Mouse (Mus musculus): ENCODE data around the gene Ddx21. TPM values are rescaled to one million over a fixed set of nuclear protein-coding genes. Genes with fewer than 3 reads are reported as not detected.

Ddx21 gene
- polyA plus RNA-seq, 1 experiment from 2014 or later = 26.4 TPM

GRCm38 (mm10) chr10:62553611-62554091, 48.4 kb downstream of the Ddx21 start:
- H3K9me3 ChIP-seq = no peaks in the 10 kb centered on the region
- no peak overlapping the region for H3K27ac ChIP-seq
- H3K4me3 ChIP-seq = no peak overlapping the region
- H3K27me3 ChIP-seq (ENCODE audit: insufficient read depth, poor library complexity, severe bottlenecking) = no peaks in the 10 kb centered on the region
- H3K4me1 ChIP-seq = no peaks in the 10 kb centered on the region
- H3K36me3 ChIP-seq = peaks cover 22% of the 10 kb centered on the region
- 61% methylated on average over 12 of the region's 12 CpGs for WGBS
- DNase-seq (ENCODE audit: low spot score) = no peak

DNA sequence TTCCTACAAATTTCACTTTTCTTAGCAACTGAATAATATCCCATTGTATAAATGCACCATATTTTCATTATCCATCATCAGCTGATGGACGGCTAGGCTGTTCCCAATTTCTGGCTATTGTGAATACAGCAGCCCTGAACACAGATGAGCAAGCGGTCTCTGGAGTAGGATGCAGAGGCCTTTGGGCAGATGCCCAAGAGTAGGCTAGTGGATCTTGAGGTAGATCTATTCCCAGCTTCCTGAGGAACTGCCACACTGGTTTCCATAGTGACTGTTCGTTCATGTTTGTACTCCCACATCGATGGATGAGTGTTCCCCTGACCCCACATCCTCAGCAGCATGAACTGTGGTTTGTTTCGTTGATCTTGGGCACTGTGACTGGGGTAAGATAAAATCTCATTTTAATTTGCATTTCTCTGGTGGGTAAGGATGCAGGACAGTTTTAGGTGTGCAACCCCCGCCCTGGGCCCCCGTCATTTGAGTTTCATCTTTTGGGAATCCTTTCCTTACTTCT, 51.2 kb downstream of the Ddx21 start:
- Histone ChIP-seq H3K9me3 (no peaks in the 10 kb centered on the region), H3K4me1 (no peaks in the 10 kb centered on the region), H3K36me3 (0 out of 2 replicates have a peak, but pooled peaks cover 4% of the 10 kb centered on the region), H3K4me3 (no peak overlapping the region), H3K27ac (no peak overlapping the region), H3K27me3 (ENCODE audit: insufficient read depth, poor library complexity, severe bottlenecking) (no peaks in the 10 kb centered on the region)
- DNase-seq (ENCODE audit: low spot score) = no peak
- 81% methylated on average over 7 of the region's 7 CpGs for WGBS

- H3K9me3 ChIP-seq = no peaks in the 10 kb centered on the region
- H3K27ac ChIP-seq = no peak overlapping the region
- H3K27me3 ChIP-seq (ENCODE audit: insufficient read depth, poor library complexity, severe bottlenecking) = no peaks in the 10 kb centered on the region
- H3K4me1 ChIP-seq = no peaks in the 10 kb centered on the region; the same call in 1 of the 2 replicates
- no peak overlapping the region for H3K4me3 ChIP-seq
- peak; percentile 81 for DNase-seq (ENCODE audit: low spot score)
- 25% methylated on average over 15 of the region's 16 CpGs for WGBS
- 0 out of 2 replicates have a peak, but pooled peaks cover 4% of the 10 kb centered on the region for H3K36me3 ChIP-seq
Observed at GRCm38 (mm10) chr10:62549523-62550166, 52.4 kb downstream of the Ddx21 start.

- Histone ChIP-seq H3K27me3 (ENCODE audit: insufficient read depth, poor library complexity, severe bottlenecking) (no peaks in the 10 kb centered on the region), H3K9me3 (no peaks in the 10 kb centered on the region), H3K27ac (no peak overlapping the region), H3K4me1 (peaks cover 13% of the 10 kb centered on the region), H3K36me3 (no peaks in the 10 kb centered on the region), H3K4me3 (no peak overlapping the region)
- no peak for DNase-seq (ENCODE audit: low spot score)
- 80% methylated on average over 10 of the region's 10 CpGs for WGBS
Observed at GRCm38 (mm10) chr10:62546441-62546840, 55.6 kb downstream of the Ddx21 start.

- Histone ChIP-seq H3K36me3 (no peaks in the 10 kb centered on the region), H3K4me3 (no peak overlapping the region), H3K9me3 (no peaks in the 10 kb centered on the region), H3K27ac (no peak overlapping the region), H3K27me3 (ENCODE audit: insufficient read depth, poor library complexity, severe bottlenecking) (no peaks in the 10 kb centered on the region), H3K4me1 (peaks cover 13% of the 10 kb centered on the region)
- no peak for DNase-seq (ENCODE audit: low spot score)
Observed at GRCm38 (mm10) chr10:62545759-62546158, 56.3 kb downstream of the Ddx21 start.

DNA sequence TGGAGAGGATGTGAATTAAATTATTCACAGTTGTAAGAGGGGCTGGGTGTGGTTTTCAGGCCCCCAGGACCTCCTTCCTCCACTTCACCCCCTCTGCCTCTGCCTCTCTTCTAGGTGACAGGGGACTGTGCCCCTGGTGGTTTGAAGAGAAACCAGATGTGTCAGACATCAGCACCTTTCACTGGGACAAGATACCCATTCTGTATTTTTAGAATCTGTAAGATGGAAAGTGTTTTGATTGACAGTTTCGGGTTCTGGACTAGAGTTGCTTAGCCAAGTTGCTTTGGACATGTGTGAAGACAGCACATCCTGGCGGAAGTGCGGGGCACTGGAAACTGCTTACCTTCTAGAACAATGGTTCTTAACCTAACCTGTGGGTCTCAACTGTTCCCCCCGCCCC, 57.8 kb downstream of the Ddx21 start:
- peaks cover 13% of the 10 kb centered on the region for H3K4me1 ChIP-seq
- no peak overlapping the region for H3K27ac ChIP-seq
- WGBS = 81% methylated on average over 4 of the region's 4 CpGs
- 0 out of 2 replicates have a peak, but pooled peaks cover 4% of the 10 kb centered on the region for H3K27me3 ChIP-seq (ENCODE audit: insufficient read depth, poor library complexity, severe bottlenecking)
- H3K36me3 ChIP-seq = no peaks in the 10 kb centered on the region
- no peak for DNase-seq (ENCODE audit: low spot score)
- no peak overlapping the region for H3K4me3 ChIP-seq
- H3K9me3 ChIP-seq = no peaks in the 10 kb centered on the region

DNA sequence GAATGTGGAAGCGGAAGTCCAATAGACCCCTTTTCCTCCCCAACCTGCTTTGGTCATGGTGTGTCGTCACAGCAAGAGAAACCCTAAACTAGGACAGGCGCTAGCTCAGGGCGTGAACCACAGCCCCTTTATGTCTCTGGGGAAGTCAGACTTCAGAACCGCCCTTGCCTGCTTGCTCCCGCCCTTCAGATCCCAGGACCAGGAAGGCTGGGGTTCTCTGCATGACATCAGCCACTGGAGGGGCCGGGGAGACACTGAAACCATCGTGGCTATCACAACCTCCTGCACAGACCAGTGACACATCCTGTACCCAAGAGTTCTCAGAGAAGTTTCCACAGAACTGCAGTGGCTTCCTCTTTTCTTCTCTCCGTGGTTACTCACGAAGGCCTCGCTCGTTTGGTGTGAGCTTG, 58.7 kb downstream of the Ddx21 start:
- peaks cover 13% of the 10 kb centered on the region for H3K4me1 ChIP-seq
- WGBS = 64% methylated on average over 12 of the region's 12 CpGs
- H3K4me3 ChIP-seq = no peak overlapping the region
- 0 out of 2 replicates have a peak, but pooled peaks cover 4% of the 10 kb centered on the region for H3K27me3 ChIP-seq (ENCODE audit: insufficient read depth, poor library complexity, severe bottlenecking)
- H3K36me3 ChIP-seq = no peaks in the 10 kb centered on the region
- DNase-seq (ENCODE audit: low spot score) = no peak
- H3K27ac ChIP-seq = no peak overlapping the region
- H3K9me3 ChIP-seq = no peaks in the 10 kb centered on the region

DNA sequence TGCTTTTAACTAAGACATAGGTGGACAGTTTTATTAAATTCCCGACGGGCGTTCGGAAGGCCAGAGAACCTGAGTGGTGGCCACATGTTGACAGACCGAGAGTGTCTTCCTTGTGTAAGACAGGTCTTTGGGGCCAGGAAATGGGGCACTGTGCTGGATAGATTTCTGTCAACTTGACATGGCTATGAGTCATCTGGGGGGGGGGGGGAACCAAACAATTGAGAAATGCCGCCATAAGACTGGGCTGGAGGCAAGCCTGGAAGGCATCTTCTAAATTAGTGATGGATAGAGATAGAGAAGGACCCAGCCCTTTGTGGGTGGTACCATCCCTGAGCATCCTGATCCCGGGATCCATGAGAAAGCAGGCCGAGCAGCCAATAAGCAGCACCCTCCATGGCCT, 59.2 kb downstream of the Ddx21 start:
- no peak overlapping the region for H3K27ac ChIP-seq
- H3K4me3 ChIP-seq = no peak overlapping the region
- H3K9me3 ChIP-seq = no peaks in the 10 kb centered on the region
- whole genome bisulfite sequencing = 87% methylated on average over 8 of the region's 8 CpGs
- H3K4me1 ChIP-seq = peaks cover 13% of the 10 kb centered on the region
- no peak for DNase-seq (ENCODE audit: low spot score)
- 0 out of 2 replicates have a peak, but pooled peaks cover 4% of the 10 kb centered on the region for H3K27me3 ChIP-seq (ENCODE audit: insufficient read depth, poor library complexity, severe bottlenecking)
- no peaks in the 10 kb centered on the region for H3K36me3 ChIP-seq

- no peak overlapping the region for H3K27ac ChIP-seq
- 97% methylated on average over 11 of the region's 12 CpGs for WGBS
- peaks cover 13% of the 10 kb centered on the region for H3K4me1 ChIP-seq
- H3K9me3 ChIP-seq = no peaks in the 10 kb centered on the region
- H3K36me3 ChIP-seq = no peaks in the 10 kb centered on the region
- no peak for DNase-seq (ENCODE audit: low spot score)
- no peak overlapping the region for H3K4me3 ChIP-seq
- H3K27me3 ChIP-seq (ENCODE audit: insufficient read depth, poor library complexity, severe bottlenecking) = 0 out of 2 replicates have a peak, but pooled peaks cover 4% of the 10 kb centered on the region
Observed at GRCm38 (mm10) chr10:62542507-62542906, 59.6 kb downstream of the Ddx21 start.

DNA sequence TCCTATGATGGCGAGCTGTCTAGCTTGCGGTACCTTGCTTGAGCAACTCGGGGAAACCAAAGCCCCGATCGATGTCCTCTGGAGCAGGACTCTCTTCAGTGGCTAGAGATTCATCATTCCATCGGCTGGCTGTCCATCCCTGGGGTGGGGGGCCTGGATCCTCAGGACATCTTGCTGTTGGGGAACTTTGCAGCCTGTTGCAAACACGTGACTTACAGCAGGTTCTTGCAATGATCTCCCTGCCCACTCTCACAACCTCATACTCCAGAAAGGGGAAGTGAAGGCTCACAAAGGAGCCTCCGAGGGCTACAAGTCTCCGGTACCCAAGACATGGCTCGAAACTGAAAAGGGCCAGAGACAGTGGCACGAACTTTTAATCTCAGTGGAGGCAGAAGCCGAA, 60.6 kb downstream of the Ddx21 start:
- peaks cover 4% of the 10 kb centered on the region; the same call in 1 of the 2 replicates for H3K27me3 ChIP-seq (ENCODE audit: insufficient read depth, poor library complexity, severe bottlenecking)
- DNase-seq (ENCODE audit: low spot score) = no peak
- no peaks in the 10 kb centered on the region for H3K9me3 ChIP-seq
- no peak overlapping the region for H3K4me3 ChIP-seq
- H3K4me1 ChIP-seq = peaks cover 13% of the 10 kb centered on the region
- WGBS = 90% methylated on average over 12 of the region's 12 CpGs
- H3K27ac ChIP-seq = no peak overlapping the region
- H3K36me3 ChIP-seq = no peaks in the 10 kb centered on the region

DNA sequence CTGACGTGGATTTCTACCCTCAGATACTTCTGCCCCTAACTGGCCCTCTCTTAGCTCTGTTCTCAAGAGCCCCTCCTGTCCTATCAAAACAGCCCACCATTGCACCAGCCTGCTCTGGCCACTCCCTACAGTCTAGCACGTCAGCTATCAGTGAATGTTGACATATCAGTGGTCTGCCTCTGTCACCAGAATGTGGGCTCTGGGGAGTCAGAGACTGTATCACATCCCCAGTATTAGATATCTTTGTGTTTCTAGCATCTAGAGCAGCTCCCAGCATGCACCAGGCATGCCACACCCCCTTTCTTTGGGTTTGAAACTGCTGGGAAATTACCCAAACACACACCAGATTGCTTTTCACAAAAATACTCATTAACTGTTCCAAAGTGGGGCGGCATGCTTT, 61.3 kb downstream of the Ddx21 start:
- no peak for DNase-seq (ENCODE audit: low spot score)
- Histone ChIP-seq H3K4me3 (no peak overlapping the region), H3K9me3 (no peaks in the 10 kb centered on the region), H3K27me3 (ENCODE audit: insufficient read depth, poor library complexity, severe bottlenecking) (peaks cover 4% of the 10 kb centered on the region; the same call in 1 of the 2 replicates), H3K36me3 (no peaks in the 10 kb centered on the region), H3K4me1 (peaks cover 13% of the 10 kb centered on the region), H3K27ac (no peak overlapping the region)
- 38% methylated on average over 3 of the region's 3 CpGs for WGBS

GRCm38 (mm10) chr10:62534509-62534908, 67.6 kb downstream of the Ddx21 start:
- no peak overlapping the region for H3K4me3 ChIP-seq
- H3K4me1 ChIP-seq = no peaks in the 10 kb centered on the region
- no peaks in the 10 kb centered on the region for H3K36me3 ChIP-seq
- no peak overlapping the region for H3K27ac ChIP-seq
- WGBS = 77% methylated on average over 7 of the region's 7 CpGs
- no peaks in the 10 kb centered on the region for H3K9me3 ChIP-seq
- DNase-seq (ENCODE audit: low spot score) = no peak
- no peaks in the 10 kb centered on the region; the same call in 1 of the 2 replicates for H3K27me3 ChIP-seq (ENCODE audit: insufficient read depth, poor library complexity, severe bottlenecking)

DNA sequence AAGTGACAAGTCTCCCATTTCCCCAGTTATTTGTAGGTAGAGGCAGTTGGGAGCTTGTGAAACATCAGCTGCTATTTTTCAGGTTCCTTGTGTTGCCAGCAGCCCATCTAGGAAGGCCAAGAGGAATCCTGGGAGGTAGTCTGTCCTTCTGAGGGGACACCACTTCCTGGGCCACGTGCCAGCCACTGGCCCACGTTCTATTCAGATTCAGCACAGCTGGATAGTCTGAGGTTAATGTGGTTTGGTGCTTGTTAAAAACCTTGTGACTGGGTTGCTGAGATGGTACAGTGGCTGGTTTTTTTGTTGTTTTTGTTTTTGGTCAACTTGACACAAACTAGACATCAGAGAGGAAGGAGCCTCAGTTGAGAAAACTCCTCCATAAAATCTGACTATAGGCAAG, 69.2 kb downstream of the Ddx21 start:
- DNase-seq (ENCODE audit: low spot score) = no peak
- no peaks in the 10 kb centered on the region; the same call in 1 of the 2 replicates for H3K27me3 ChIP-seq (ENCODE audit: insufficient read depth, poor library complexity, severe bottlenecking)
- H3K36me3 ChIP-seq = no peaks in the 10 kb centered on the region
- H3K27ac ChIP-seq = no peak overlapping the region
- no peaks in the 10 kb centered on the region for H3K4me1 ChIP-seq
- H3K9me3 ChIP-seq = no peaks in the 10 kb centered on the region
- no peak overlapping the region for H3K4me3 ChIP-seq
- 53% methylated on average over 2 of the region's 2 CpGs for WGBS
